Mouse (Mus musculus) T-helper 2 cell (primary cell): Measurements from ENCODE around the gene Lrrc56.
"Not testable (repeated sequence)": the region's sequence is repeated elsewhere in the genome, so short reads cannot be mapped to it uniquely, and the experiment has no call there.

ENCODE experiments used
- in situ Hi-C: fragments of 300-600 bp; cut with MboI, MseI; formaldehyde crosslinking; loops from one replicate; pipeline ENCODE4 v1.15.1; 2025; ENCODE audit warnings: high pct_unique_total_duplicates

The Lrrc56 gene

GRCm38 (mm10) chr7:141216894-141217293 is 22.9 kb downstream of the Lrrc56 start:
- in situ Hi-C loops = no loop called here

DNA sequence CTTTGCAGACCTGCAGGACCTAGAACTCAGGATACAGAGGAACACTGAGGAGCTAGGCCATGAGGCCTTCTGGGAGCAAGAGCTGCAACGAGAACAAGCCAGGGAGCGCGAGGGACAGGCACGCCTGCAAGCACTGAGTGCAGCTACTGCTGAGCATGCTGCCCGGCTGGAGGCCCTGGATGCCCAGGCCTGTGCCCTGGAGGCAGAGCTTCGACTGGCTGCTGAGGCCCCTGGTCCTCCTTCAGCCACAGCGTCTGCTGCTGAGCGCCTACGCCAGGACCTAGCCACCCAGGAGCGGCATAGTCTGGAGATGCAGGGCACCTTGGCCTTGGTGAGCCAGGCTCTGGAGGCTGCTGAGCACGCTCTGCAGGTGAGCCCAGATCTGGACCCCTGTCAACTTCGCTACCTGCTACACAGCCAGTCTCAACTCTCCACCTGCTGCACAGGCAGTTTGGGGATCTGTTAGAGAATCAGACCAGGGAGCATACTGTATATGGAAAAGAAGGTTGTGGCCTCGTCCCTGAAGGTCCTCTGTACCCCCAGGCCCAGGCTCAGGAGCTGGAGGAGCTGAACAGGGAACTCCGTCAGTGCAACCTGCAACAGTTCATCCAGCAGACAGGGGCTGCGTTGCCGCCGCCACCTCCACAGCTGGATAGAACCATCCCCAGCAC is 23.5 kb downstream of the Lrrc56 start:
- in situ Hi-C loops = no loop called here

GRCm38 (mm10) chr7:141218141-141218540 is 24.2 kb downstream of the Lrrc56 start:
- in situ Hi-C loops = no loop called here

- in situ Hi-C loops = no loop called here
Measured at GRCm38 (mm10) chr7:141218557-141219133, 24.7 kb downstream of the Lrrc56 start.

DNA sequence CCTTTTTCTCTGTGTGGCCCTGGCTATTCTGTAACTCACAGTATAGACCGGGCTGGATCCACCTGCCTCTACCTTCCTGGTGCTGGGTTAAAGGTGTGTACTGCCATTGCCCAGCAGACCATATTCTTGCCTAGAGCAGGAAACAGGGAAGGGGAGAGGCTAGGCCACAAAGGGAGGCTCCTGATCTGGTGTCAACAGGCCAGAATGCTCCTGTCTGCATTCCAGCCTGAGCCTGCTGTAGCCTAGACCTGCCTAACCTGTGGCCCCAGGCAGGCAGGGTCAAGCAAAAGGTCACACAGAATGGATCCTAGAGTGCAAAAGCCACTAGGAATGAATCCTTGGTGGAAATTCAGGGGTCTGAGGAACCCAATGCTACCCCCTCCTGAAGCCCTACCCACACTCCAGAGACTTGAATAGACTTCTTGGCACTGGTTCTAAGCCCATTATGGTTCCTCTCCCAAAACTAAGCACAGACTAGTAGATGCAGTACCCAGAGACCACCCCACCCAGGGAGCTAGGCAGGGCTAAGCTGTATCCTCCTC is 25.7 kb downstream of the Lrrc56 start:
- in situ Hi-C loops = no loop called here

DNA sequence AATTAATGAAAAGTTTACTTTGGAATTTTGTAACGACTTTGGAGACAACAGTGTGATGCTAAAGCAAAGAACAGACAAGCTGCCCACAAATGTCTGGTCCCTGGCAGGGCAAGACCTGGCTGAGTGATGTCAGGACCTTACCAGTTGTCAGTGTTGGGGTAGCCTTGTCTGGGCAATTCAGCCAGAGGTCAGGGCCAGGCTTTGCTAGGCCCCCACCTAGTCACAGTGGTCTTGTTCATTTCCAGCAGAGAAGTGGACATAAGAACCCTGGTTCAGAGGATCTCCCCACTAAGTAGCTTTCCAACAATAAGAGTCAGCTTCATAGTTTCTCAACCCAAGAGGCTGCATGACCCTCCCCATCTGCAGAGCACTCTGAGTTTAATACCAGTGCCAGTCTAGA is 26.4 kb downstream of the Lrrc56 start:
- in situ Hi-C loops = no loop called here

- in situ Hi-C loops = no loop called here
Measured at GRCm38 (mm10) chr7:141221249-141222125, 27.5 kb downstream of the Lrrc56 start.

GRCm38 (mm10) chr7:141222126-141222467 is 28.1 kb downstream of the Lrrc56 start:
- in situ Hi-C loops = no loop called here

- in situ Hi-C loops = no loop called here
Measured at GRCm38 (mm10) chr7:141222696-141223215, 28.8 kb downstream of the Lrrc56 start.

GRCm38 (mm10) chr7:141226535-141226934 is 32.6 kb downstream of the Lrrc56 start:
- in situ Hi-C loops = no loop called here

DNA sequence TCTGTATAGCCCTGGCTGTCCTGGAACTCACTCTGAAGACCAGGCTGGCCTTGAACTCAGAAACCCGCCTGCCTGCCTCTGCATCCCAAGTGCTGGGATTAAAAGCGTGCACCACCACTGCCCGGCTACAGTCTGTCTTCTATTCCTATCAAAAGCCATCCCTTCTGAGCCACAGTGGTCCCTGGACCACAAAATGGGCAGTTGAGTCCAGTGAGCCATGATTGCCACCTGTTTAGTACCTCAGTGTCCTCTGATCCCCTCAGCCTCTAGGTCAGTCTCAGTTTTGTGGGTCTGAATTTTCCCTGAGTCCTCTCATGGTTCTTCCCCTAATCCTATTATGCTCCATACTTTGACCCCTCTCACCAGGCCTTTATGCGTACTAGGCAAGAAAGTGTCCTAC is 33.8 kb downstream of the Lrrc56 start:
- in situ Hi-C loops = no loop called here

DNA sequence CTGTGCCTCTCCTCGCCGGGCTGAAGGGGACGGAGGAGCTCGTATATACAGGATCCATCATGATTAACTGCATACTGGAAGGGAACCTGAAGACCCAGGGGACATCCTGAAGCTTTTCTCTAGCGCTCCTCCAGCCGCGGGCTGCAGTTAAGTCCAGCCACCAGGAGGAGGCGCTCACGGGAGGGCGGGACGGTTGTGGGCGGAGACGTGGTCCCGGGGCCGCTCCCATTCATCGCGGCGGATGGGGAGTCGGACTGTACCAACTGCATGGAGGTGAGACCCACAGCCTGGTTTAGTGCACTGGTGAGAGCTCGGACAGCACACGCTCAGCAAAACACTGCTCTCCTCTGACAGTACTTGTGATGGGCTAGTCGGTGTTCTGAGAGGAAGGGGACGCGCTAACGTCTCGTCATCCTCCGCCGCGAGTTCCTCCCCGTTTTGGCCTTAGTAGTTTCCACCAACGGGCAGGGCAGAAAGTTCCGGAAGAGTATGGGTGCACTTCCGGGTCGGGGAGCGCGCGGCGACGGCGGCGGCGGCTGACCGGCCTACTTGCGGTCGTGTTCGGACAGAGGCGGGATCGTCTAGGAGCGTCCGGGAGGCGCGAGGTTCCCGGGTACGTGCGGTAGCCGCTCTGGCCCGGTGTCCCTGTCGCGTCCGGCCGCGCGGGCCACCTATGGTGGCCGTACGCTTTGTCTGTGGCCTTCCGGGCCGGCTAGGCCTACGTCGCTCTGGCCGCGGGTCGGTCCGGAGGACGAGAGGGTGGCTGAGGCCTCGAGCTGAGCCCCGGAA is 34.5 kb downstream of the Lrrc56 start, which contains the start of gene Phrf1:
Gene Phrf1 (plus strand): TSS at position 506 of the 789 bp plus-strand sequence.
- in situ Hi-C loops = no loop called here

DNA sequence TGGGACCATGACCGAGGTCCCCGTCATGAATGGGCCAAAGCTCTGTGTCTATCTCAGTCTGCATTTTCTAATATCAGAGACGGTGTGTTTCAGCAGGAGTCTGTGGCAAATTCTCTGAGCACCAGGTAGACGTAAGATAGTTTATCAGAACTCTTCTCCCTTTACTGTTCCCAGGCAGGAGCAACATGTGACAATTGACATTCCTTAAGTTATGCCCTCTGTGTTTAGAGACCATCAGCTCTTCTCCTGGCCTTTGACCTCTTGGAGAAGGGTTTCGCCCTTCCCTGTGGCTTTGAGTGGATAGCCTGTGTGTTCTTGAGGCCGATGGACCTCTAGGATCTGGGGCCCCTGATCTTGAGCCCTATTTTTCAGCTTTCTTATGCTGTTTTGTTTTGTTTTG is 35.7 kb downstream of the Lrrc56 start:
- in situ Hi-C loops = no loop called here

GRCm38 (mm10) chr7:141230570-141230969 is 36.6 kb downstream of the Lrrc56 start:
- in situ Hi-C loops = no loop called here

- in situ Hi-C loops = no loop called here
Measured at GRCm38 (mm10) chr7:141231111-141231510, 37.2 kb downstream of the Lrrc56 start.

DNA sequence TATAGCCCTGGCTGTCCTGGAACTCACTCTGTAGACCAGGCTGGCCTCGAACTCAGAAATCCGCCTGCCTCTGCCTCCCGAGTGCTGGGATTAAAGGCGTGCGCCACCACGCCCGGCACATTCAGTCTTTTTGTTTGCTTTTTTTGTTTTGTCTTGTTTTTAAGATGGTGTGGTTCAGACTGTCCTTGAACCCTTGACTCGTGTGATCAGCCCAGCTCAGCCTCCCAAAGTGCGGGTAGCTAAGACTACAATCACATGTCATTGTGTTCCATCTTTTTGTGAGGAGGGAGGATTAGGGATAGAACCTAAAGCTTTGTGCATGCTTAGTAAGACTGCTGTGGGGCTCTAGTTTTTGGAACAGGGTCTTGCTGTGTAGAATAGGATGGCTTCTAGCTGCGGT is 37.6 kb downstream of the Lrrc56 start:
- in situ Hi-C loops = no loop called here

DNA sequence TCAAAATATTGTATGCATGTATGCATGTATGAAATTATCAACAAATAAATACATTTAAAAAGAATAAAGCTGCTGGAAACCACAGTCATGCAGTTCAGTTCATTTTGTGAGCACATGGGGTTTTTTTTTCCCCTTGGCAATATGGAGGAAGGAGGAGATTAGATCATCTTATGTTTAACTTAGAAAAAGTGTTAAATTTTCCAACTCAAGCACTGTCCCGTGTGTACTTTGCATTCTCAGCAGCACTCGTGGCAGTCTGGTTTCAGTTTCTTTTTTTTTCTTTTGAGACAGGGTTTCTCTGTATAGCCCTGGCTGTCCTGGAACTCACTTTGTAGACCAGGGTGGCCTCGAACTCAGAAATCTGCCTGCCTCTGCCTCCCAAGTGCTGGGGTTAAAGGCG is 56.5 kb downstream of the Lrrc56 start:
- in situ Hi-C loops = not testable (repeated sequence)

DNA sequence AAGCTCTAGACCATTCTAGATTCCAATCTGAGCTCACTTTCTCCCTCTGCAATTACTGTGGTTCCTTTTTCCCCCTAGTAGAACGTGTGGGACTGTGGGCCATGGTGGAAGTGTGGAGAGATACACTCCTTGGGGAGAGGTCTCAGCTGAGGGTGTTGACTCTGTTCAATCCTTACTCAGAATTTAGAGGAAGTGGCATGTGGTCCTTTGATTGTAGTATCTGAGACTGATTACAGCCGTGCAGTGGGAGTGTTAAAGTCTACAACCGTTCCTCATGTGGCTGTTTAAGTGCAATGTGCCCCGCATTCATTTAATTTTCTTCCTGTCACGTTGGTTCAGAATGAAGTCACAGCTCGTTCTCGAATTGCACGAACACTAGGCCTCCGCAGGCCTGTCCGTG is 62.2 kb downstream of the Lrrc56 start:
- in situ Hi-C loops = no loop called here
